Mouse (Mus musculus) testis, adult 2 months (tissue): ENCODE data around the gene Adamts15. TPM values are rescaled to one million over a fixed set of nuclear protein-coding genes. Genes with fewer than 3 reads are reported as not detected.

Source experiments
- H3K27ac ChIP-seq: fragments of 200-500 bp; 2 replicates; pipeline ENCODE4 v1.5.1; 2012; ENCODE audit warnings: low read depth, low read length; ENCODE audit not compliant: control insufficient read depth, insufficient read depth
- H3K27me3 ChIP-seq: fragments of 200-500 bp; 2 replicates; pipeline ENCODE4 v1.6.1; 2012; ENCODE audit warnings: mild to moderate bottlenecking, low read length, moderate library complexity; ENCODE audit not compliant: control insufficient read depth, insufficient read depth
- H3K36me3 ChIP-seq: fragments of 200-500 bp; 2 replicates; pipeline ENCODE4 v1.6.1; 2012; ENCODE audit warnings: mild to moderate bottlenecking, low read length; ENCODE audit not compliant: control insufficient read depth, insufficient read depth
- H3K4me1 ChIP-seq: fragments of 200-500 bp; 2 replicates; pipeline ENCODE4 v1.6.1; 2012; ENCODE audit warnings: low read length; ENCODE audit not compliant: control insufficient read depth, insufficient read depth
- H3K4me3 ChIP-seq: fragments of 200-500 bp; 2 replicates; pipeline ENCODE4 v1.5.1; 2012; ENCODE audit warnings: low read depth, mild to moderate bottlenecking, low read length, moderate library complexity, mixed read lengths; ENCODE audit not compliant: control insufficient read depth
- CTCF ChIP-seq: fragments of 200-500 bp; IDR thresholded peaks from 2 replicates; pipeline ENCODE4 v1.5.1; 2012; ENCODE audit warnings: low read depth, mild to moderate bottlenecking, inconsistent platforms, low read length, moderate library complexity; ENCODE audit not compliant: control insufficient read depth, insufficient read depth, insufficient replicate concordance
- POLR2A ChIP-seq: fragments of 200-500 bp; IDR thresholded peaks from 2 replicates; pipeline ENCODE4 v1.6.1; 2012; ENCODE audit warnings: low read depth, mild to moderate bottlenecking, inconsistent platforms, low read length, moderate library complexity; ENCODE audit not compliant: control insufficient read depth
- polyA plus RNA-seq: library from polyadenylated mRNA; depleted of rRNA; stranded (reverse); fragments of >200 nt; gene quantifications from 2 replicates; pipeline ENCODE4 v1.2.3, GENCODE M21; 2012

The Adamts15 gene
- polyA plus RNA-seq, 1 experiment = 0.58 TPM

DNA sequence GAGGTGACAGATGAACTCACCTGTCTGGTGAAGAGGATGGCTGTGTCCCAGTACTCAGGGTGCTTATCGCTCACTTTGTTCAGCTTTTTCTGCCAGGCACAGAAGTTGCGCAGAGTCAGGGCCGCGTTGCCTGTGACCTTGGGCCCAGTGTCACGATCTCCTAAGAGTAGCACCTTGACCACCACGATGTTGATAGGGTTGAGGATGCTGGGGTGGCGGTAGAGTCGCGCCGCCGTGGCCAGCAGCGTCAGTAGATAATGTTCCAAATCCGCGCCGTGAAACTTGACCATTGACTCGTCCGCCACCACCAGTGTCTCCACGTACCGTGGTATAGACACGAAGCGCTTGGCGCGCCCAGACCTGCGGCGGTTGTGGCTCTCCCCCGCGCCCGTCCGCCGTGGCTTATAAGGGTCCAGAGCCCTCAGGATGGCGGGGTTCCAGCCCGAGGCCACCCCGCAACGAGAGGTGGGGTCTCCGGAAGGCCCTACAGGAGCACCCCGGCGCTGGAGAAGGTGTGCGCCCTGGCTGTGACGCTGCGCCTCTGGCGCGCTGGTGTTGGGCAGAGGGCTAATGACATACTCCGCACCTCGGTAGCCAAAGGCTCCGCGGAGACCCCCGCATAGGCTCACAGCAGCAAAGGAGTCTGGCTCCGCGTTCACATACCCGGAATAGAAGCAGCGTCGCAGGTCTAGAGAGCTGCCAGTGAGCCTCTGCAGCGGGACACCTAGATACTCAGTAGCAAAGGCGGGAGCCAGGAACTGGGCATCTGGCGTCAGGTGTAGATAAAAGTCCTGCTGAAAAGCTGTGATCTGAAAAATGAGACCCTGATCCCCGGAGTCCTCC, 770 bp downstream of the Adamts15 start:
- Histone ChIP-seq H3K4me3 (peak overlapping the region; percentile 70), H3K36me3 (no peaks in the 10 kb centered on the region), H3K27me3 (no peaks in the 10 kb centered on the region), H3K4me1 (peaks cover 5% of the 10 kb centered on the region), H3K27ac (no peak overlapping the region)
- TF ChIP-seq POLR2A = no peak
- no peak for TF ChIP-seq CTCF

DNA sequence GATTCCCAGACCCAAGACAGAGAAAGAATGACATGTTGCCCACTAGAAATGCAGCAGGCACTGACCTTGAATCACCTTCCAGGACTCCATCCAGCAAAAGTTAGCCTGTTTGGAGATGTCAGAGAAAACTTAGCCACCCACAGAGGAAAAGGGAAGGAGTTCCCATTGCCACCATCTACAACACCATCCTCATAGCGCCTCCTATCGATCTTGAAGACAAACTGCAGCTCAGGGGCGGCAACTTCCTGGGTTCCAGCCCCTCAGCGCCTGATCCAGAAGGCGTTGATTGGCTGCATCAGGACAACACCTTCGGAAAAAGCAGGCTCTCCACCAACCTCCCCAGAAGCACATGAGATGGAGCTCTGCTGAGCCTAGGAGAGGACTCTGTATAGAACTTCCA, 1.5 kb downstream of the Adamts15 start:
- TF ChIP-seq POLR2A (no peak), CTCF (peak; percentile 66; the same call in 1 of the 2 replicates)
- Histone ChIP-seq H3K4me1 (peaks cover 5% of the 10 kb centered on the region), H3K27me3 (no peaks in the 10 kb centered on the region), H3K4me3 (no peak overlapping the region), H3K36me3 (no peaks in the 10 kb centered on the region), H3K27ac (no peak overlapping the region)

DNA sequence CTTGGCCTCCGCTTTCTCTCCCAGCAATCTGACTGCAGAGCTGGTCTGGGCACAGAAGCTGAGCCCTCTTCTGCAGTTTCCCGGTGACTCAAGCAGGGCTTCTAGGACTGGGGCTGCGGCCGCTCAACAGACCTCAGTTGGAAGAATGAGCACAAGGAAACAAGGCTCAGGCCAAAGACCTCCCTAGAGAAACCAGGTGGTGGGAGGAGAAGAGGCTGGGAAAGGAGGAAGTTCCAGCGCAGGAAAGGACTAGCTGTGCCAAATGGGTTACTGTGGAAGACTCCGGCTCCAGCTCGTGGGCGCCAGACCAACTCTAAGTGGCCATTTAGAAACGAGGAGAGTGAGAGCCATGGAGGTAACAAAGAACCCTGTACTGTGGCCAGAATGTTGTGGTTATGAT, 2.6 kb downstream of the Adamts15 start:
- no peak for TF ChIP-seq CTCF
- no peak for TF ChIP-seq POLR2A
- Histone ChIP-seq H3K27me3 (no peaks in the 10 kb centered on the region), H3K27ac (peak overlapping the region; percentile 57; the same call in 1 of the 2 replicates), H3K4me3 (no peak overlapping the region; the same call in 1 of the 2 replicates), H3K36me3 (no peaks in the 10 kb centered on the region), H3K4me1 (peaks cover 5% of the 10 kb centered on the region)

DNA sequence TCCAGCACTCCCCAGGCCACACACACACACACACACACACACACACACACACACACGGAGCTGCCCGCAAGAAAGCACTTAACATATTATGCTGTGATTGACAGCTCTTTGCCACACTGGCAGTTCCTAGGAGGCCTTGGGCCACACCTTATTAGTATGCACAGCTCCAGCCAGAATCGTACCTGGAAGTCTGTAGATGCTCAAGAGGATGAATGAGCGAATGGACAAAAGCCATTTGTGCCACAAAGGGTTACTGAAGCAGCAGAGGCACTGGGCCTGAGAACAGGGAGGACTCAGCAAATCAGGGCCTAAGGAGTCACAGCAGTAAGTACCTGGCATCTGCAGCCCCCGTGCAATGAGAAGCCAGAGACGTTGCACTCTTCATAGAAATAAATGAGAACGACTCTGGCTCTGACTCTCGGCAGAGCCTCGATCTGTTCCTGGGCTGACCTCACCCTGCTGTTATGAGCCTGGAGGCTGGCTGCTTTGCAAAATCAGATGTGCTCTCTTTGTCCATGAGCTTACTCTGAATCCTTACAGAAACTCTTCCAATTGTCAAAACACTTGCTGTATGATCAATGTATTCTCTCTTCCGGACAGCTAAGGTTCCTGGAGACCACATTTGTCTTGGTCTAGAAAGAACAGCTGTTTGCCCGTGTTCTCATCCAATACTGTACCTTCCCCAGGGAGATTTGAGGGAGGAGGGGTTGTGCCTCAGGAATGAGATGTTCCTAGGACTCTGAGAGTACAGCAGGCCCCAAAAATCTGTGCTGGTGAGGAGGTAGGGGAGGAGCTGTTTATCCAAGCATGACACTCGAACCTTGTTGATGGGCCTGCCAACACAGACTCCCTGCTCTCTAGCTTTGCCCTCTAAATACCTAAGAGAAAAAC, 3.5 kb downstream of the Adamts15 start:
- Histone ChIP-seq H3K4me1 (peaks cover 5% of the 10 kb centered on the region), H3K36me3 (no peaks in the 10 kb centered on the region), H3K27me3 (no peaks in the 10 kb centered on the region), H3K4me3 (no peak overlapping the region; the same call in 1 of the 2 replicates), H3K27ac (peak overlapping the region; percentile 19; the same call in 1 of the 2 replicates)
- TF ChIP-seq POLR2A = no peak
- no peak for TF ChIP-seq CTCF

DNA sequence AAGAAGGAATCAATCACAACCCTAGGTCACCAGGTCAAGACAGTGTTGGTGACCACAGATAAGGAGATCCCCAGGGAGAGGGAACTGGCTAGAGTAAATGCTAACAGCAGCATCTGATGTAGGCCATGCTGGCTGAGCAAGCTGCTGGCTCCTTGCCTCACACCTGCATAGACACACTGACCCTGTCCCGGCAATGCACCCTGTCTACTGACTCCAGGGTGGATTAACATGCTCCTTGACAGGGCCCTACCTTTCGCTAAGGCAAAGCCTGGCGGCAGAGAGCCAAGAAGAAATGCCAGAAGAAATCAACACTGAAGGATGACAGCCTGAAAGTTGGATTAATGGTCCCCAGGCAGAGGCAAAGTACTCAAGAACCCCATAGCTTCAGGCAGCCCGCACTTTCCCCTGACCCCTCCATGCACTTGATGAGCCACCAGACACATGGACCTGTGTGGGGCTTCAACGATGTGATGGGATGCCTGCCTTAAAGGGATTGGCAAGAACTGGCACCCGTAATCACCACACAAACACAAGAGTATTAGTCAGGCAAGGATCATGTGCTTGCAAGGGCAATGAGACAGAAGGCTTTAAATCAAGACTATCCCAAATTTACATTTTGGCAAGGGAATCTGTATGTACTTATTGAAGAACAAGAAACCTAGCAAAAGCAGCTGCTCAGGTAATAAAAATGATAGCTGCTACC, 5.8 kb downstream of the Adamts15 start:
- peaks cover 3% of the 10 kb centered on the region for H3K4me1 ChIP-seq
- H3K27ac ChIP-seq = no peak overlapping the region
- no peaks in the 10 kb centered on the region for H3K27me3 ChIP-seq
- H3K4me3 ChIP-seq = no peak overlapping the region
- TF ChIP-seq CTCF (no peak), POLR2A (no peak)
- no peaks in the 10 kb centered on the region for H3K36me3 ChIP-seq

DNA sequence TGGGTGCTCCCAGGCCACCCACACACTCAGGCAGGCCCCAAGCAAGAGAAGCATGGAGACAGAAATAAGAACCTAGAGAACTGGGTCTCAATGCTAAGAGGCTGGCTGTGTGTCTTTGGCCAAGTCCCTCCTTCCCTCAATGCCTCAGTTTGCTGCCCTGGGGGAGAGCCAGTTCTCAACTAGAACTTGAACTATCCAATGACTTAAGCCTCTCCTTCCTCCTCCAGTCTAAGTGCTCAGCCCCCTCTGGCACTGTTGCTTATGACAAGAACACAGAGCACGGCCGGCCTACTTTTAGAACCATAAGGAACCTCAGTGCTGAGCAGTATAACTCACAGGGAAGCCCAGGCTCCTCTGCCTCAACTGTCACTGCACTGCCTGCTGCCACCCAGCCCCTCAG, 8.0 kb downstream of the Adamts15 start:
- H3K36me3 ChIP-seq = no peaks in the 10 kb centered on the region
- no peak overlapping the region for H3K4me3 ChIP-seq
- no peaks in the 10 kb centered on the region for H3K27me3 ChIP-seq
- H3K4me1 ChIP-seq = no peaks in the 10 kb centered on the region
- H3K27ac ChIP-seq = no peak overlapping the region
- TF ChIP-seq POLR2A = no peak
- no peak for TF ChIP-seq CTCF

DNA sequence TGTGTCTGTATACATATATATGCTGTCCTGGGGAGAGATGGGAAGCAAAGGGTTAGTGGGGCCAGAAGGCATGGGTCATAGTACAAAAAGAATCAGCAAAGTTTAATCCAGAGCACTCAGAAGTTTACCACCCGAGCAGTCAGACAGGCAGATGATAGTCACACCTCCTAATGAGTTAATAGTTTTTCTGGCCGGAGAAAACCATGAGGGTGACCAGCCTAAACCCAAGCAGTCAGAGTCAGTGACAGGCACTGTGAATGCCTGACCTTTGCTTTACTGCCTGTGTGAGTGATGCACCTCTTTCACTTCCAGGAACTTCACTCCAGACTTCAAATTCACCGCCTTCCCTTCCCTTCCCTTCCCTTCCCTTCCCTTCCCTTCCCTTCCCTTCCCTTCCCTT, 8.8 kb downstream of the Adamts15 start:
- no peak for TF ChIP-seq CTCF
- no peak for TF ChIP-seq POLR2A
- Histone ChIP-seq H3K27ac (no peak overlapping the region), H3K4me1 (no peaks in the 10 kb centered on the region), H3K27me3 (no peaks in the 10 kb centered on the region), H3K36me3 (no peaks in the 10 kb centered on the region), H3K4me3 (no peak overlapping the region)
